Mouse (Mus musculus) kidney, postnatal 0 days (tissue): ENCODE data around the gene Mrpl2. TPM values are rescaled to one million over a fixed set of nuclear protein-coding genes. Genes with fewer than 3 reads are reported as not detected.

Source experiments
- ATAC-seq: fragments of 200-750 bp; cut with Nextera tagmentation; replicated peaks from 2 replicates; pipeline ENCODE4 v1.8.0; 2017; ENCODE audit warnings: low read depth, moderate number of reproducible peaks, moderate TSS enrichment, moderate library complexity; ENCODE audit not compliant: low FRiP score
- DNase-seq: peaks from one replicate; pipeline ENCODE4 v3.0.0-alpha.2; 2016; ENCODE audit warnings: low spot score
- H3K27ac ChIP-seq: fragments of 300-500 bp; sonication (generic); 2 replicates; pipeline ENCODE4 v1.5.1; 2014; ENCODE audit warnings: mild to moderate bottlenecking
- H3K27me3 ChIP-seq: fragments of 300-500 bp; sonication (generic); 2 replicates; pipeline ENCODE4 v1.6.1; 2014; ENCODE audit warnings: low read length, mixed read lengths; ENCODE audit not compliant: insufficient read depth
- H3K36me3 ChIP-seq: fragments of 300-500 bp; sonication (generic); 2 replicates; pipeline ENCODE4 v1.6.1; 2014; ENCODE audit warnings: low read length, mixed read lengths; ENCODE audit not compliant: insufficient read depth
- H3K4me1 ChIP-seq: fragments of 300-500 bp; sonication (generic); replicated peaks from 2 replicates; pipeline ENCODE4 v1.6.1; 2014; ENCODE audit warnings: antibody characterized with exemption, low read length, mixed read lengths; ENCODE audit not compliant: insufficient read depth
- H3K4me2 ChIP-seq: fragments of 300-500 bp; sonication (generic); 2 replicates; pipeline ENCODE4 v1.6.1; 2014; ENCODE audit warnings: mild to moderate bottlenecking, low read length, moderate library complexity, mixed read lengths
- H3K4me3 ChIP-seq: fragments of 300-500 bp; sonication (generic); replicated peaks from 2 replicates; pipeline ENCODE4 v1.5.1; 2014; ENCODE audit warnings: low read depth, low read length
- H3K9ac ChIP-seq: fragments of 300-500 bp; sonication (generic); 2 replicates; pipeline ENCODE4 v1.6.1; 2014; ENCODE audit warnings: low read depth, low read length
- H3K9me3 ChIP-seq: fragments of 300-500 bp; sonication (generic); replicated peaks from 2 replicates; pipeline ENCODE4 v1.6.1; 2016; ENCODE audit warnings: low read length, inconsistent platforms, mixed read lengths
- CTCF ChIP-seq: IDR thresholded peaks from 2 replicates; pipeline ENCODE4 v1.5.1; 2016; ENCODE audit warnings: antibody characterized with exemption, low read depth, mild to moderate bottlenecking, moderate library complexity
- WGBS: fragments of 180-500 bp; shearing (Covaris S2); extraction: QIAGEN DNeasy Blood & Tissue Kit; methylation state at CpG from one replicate; pipeline ENCODE4 v1.1.7; 2014; 5-methylcytosine and 5-hydroxymethylcytosine counted together
- polyA plus RNA-seq: library from polyadenylated mRNA; unstranded; fragments of >200 nt; fragmentation: Nextera tagmentation; extraction: Ambion mirVana; gene quantifications from 2 replicates; pipeline ENCODE4 v1.2.1, GENCODE M21; 2015

Mrpl2 gene
- polyA plus RNA-seq, 1 experiment from 2014 or later, result 144 TPM

DNA sequence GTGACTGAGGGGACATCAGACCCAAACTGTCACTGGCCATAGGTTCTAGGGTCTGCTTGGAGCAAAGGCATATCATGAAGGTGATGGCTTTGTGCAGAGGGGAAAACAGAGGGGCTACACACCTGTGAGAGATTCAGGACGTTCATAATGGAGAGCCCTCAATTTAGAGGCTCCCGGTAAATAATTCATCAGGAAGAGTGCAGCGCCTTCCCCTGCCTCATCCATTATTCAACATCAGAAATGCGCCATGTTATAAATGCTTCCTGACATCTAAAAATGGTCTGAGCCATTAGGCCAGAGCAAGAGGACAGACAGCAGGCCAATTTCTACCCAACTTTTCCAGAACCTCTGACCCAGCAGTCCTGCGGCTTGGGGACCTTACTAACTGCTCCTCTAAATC, 40.9 kb upstream of the Mrpl2 start:
- H3K36me3 ChIP-seq, result no peaks in the 10 kb centered on the region
- H3K27ac ChIP-seq, result no peak overlapping the region; the same call in 1 of the 2 replicates
- H3K27me3 ChIP-seq, result no peaks in the 10 kb centered on the region
- no peak overlapping the region for H3K4me2 ChIP-seq
- no peak overlapping the region for H3K4me3 ChIP-seq
- WGBS, result 52% methylated on average over 5 of the region's 5 CpGs
- H3K9me3 ChIP-seq, result no peaks in the 10 kb centered on the region
- DNase-seq (no peak), ATAC-seq (no peak)
- no peak overlapping the region for H3K9ac ChIP-seq
- H3K4me1 ChIP-seq, result peaks cover 34% of the 10 kb centered on the region
- TF ChIP-seq CTCF, result no peak

DNA sequence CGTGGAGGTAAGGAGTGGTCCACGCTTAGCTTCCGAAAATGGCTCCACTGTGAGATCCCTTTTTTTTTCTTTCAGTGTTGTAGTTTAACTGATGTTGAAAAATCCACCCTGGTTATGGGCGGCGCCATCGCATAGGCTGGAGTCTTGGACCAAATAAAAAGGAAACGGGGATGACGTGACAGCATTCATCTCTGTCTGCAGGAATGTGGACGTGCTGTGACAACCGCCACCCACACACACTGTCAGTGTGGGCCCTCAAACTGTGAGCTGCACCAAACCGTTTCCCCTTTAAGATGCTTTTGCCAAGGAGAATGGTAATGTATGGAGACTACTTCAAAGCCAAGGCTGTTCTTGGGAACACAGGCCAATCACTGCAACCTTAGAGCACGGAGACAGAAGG, 40.0 kb upstream of the Mrpl2 start:
- ATAC-seq (no peak), DNase-seq (no peak)
- Histone ChIP-seq H3K4me3 (no peak overlapping the region), H3K27me3 (no peaks in the 10 kb centered on the region), H3K9me3 (no peaks in the 10 kb centered on the region), H3K27ac (no peak overlapping the region), H3K36me3 (no peaks in the 10 kb centered on the region), H3K4me1 (peaks cover 42% of the 10 kb centered on the region), H3K4me2 (no peak overlapping the region), H3K9ac (no peak overlapping the region)
- no peak for TF ChIP-seq CTCF
- 66% methylated on average over 12 of the region's 12 CpGs for WGBS

DNA sequence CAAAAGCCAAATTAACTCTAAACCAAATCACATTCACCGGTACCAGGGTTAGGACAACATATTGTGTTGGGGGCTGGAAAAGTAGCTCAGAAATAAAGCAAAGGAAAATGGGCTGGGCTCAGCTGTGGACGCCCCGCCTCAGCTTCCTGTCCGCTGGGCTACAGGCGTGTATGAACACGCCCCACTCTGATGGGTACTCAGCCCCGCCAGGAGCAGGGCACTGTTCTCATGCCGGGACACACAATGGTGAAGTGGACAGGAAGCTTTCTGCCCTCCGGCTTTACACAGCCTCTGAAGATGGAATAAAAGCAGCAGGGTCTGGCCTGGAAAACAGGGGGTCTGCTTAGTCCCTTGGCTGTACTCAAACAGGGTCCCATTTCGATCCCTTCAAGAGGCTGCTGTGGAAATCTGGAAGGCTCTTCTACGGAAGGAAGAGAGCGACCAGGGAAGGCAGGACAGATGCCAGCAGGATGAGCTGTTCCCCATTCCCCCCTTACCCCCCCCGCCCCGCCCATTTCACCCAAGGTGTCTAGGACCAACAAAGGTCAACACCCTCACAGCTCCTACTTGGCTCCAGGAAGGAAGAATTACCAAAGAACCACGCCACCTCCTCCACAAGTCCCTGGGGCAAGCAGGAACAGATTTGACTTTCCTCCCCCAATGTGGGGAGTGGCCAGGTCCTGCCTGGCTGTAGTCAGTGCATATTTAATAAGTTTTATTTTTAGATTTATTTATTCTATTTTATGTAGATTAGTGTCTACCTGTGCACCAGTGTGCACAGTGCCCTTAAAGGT, 36.1 kb upstream of the Mrpl2 start:
- Histone ChIP-seq H3K36me3 (no peaks in the 10 kb centered on the region), H3K27ac (peak overlapping the region; percentile 67), H3K4me3 (0 out of 2 replicates have a peak overlapping the region, but pooled peaks have one; percentile 8), H3K4me1 (peaks cover 60% of the 10 kb centered on the region), H3K9me3 (no peaks in the 10 kb centered on the region), H3K27me3 (no peaks in the 10 kb centered on the region), H3K9ac (0 out of 2 replicates have a peak overlapping the region, but pooled peaks have one; percentile 31), H3K4me2 (peak overlapping the region; percentile 43)
- TF ChIP-seq CTCF, result no peak
- DNase-seq (peak; percentile 66), ATAC-seq (no peak)
- WGBS, result 34% methylated on average over 15 of the region's 15 CpGs

DNA sequence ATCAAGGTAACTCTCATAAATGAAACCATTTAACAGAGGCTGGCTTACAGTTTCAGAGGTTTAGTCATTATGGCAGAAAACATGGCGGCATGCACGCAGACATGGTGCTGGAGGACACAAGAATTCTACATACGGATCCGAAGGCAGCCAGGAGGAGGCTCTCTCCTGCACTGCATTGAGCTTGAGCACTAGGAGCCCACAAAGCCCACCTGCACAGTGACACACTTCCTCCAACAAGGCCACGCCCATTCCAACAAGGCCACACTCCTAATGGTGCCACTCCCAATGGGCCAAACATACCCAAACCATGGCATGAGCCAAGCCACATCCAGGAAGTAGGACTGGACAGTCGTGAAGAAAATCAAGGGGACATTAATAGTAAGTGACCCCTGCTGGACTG, 34.7 kb upstream of the Mrpl2 start:
- Histone ChIP-seq H3K27me3 (no peaks in the 10 kb centered on the region), H3K9ac (no peak overlapping the region), H3K4me1 (peaks cover 54% of the 10 kb centered on the region), H3K36me3 (no peaks in the 10 kb centered on the region), H3K27ac (0 out of 2 replicates have a peak overlapping the region, but pooled peaks have one; percentile 75), H3K4me2 (no peak overlapping the region), H3K4me3 (no peak overlapping the region), H3K9me3 (no peaks in the 10 kb centered on the region)
- 89% methylated on average over 6 of the region's 6 CpGs for WGBS
- 0 out of 2 replicates have a peak, but pooled peaks have one; percentile 14 for ATAC-seq
- no peak for DNase-seq
- TF ChIP-seq CTCF, result no peak

DNA sequence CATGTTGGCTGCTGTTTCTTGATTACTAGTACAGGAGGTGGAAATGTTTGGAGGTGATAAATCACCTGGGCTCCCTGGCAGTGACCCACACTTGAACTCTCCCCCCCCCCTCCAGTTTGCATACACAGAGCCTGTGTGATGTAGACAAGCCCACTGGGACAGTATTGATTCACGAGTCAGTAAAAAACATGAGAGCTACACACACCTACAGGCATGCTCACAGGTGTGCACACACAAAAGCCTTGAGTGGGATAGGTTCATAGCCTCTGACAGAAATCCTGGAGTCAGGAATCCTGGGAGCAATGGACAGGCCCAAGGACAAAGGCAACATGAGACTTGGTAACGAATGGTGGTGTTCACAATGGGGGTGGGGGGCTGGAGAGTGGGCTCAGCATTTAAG, 33.8 kb upstream of the Mrpl2 start:
- Histone ChIP-seq H3K36me3 (no peaks in the 10 kb centered on the region), H3K9ac (no peak overlapping the region), H3K27me3 (no peaks in the 10 kb centered on the region), H3K27ac (peak overlapping the region; percentile 75), H3K4me1 (peaks cover 60% of the 10 kb centered on the region), H3K4me3 (no peak overlapping the region), H3K4me2 (peak overlapping the region; percentile 4; the same call in 1 of the 2 replicates), H3K9me3 (no peaks in the 10 kb centered on the region)
- no peak for TF ChIP-seq CTCF
- ATAC-seq, result no peak
- no peak for DNase-seq
- WGBS, result 9% methylated on average over 2 of the region's 2 CpGs

DNA sequence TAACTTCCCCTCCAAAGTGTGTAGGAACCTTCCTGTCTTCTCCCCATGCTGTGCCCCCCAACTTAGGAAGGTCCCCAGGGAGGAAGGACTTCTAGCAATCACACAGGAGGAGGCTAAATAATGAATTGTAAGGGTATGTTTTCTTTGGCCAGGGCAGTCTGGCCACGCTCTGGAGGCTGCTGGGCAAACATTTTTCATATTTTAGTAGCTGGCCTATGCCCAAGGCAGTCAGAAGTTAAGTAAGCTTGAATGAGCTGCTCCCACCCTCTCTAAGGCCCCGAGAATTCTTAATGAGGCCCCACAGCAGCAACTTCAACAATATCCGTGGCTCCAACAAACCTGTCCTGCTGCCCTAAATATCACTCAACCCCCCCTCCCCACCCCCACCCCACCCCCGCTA, 33.2 kb upstream of the Mrpl2 start:
- Histone ChIP-seq H3K27ac (peak overlapping the region; percentile 75), H3K36me3 (no peaks in the 10 kb centered on the region), H3K9me3 (no peaks in the 10 kb centered on the region), H3K4me2 (peak overlapping the region; percentile 39; the same call in 1 of the 2 replicates), H3K9ac (no peak overlapping the region), H3K27me3 (no peaks in the 10 kb centered on the region), H3K4me1 (peaks cover 64% of the 10 kb centered on the region), H3K4me3 (no peak overlapping the region)
- ATAC-seq (no peak), DNase-seq (peak; percentile 74)
- WGBS, result 5% methylated on average over 4 of the region's 4 CpGs
- no peak for TF ChIP-seq CTCF
